Mouse (Mus musculus): ENCODE data around the gene Rp9. TPM values are rescaled to one million over a fixed set of nuclear protein-coding genes. Genes with fewer than 3 reads are reported as not detected.

The Rp9 gene
- total and polyA plus RNA-seq, 2 experiments from 2014 or later, result 63.2 to 75.1 TPM

- WGBS, result 83% methylated on average over 3 of the region's 3 CpGs
- Histone ChIP-seq H3K27ac (no peak overlapping the region), H3K27me3 (ENCODE audit: insufficient read depth, low read length) (no peaks in the 10 kb centered on the region)
These were observed 66.6 kb downstream of the Rp9 start for GRCm38 (mm10) chr9:22402976-22403375.

GRCm38 (mm10) chr9:22402001-22402400, 67.5 kb downstream of the Rp9 start:
- no peaks in the 10 kb centered on the region for H3K4me1 ChIP-seq (ENCODE audit: insufficient read depth, low read length)
- DNase-seq (ENCODE audit: low spot score) (no peak), ATAC-seq (no peak)
- H3K27me3 ChIP-seq (ENCODE audit: insufficient read depth, low read length), result no peaks in the 10 kb centered on the region
- H3K36me3 ChIP-seq (ENCODE audit: insufficient read depth, low read length), result no peaks in the 10 kb centered on the region
- no peaks in the 10 kb centered on the region for H3K9me3 ChIP-seq (ENCODE audit: low read length)
- H3K4me2 ChIP-seq (ENCODE audit: low read depth, low read length), result no peak overlapping the region
- H3K27ac ChIP-seq, result no peak overlapping the region
- no peak overlapping the region for H3K4me3 ChIP-seq (ENCODE audit: low read length)
- no peak overlapping the region for H3K9ac ChIP-seq (replicated peaks; ENCODE audit: low read length)
- TF ChIP-seq CTCF (IDR thresholded peaks at IDR 0.05; ENCODE audit: low read depth), result no peak
- 87% methylated on average over 6 of the region's 6 CpGs for WGBS

More at GRCm38 (mm10) chr9:22402976-22403375, 66.6 kb downstream of the Rp9 start:
- no peaks in the 10 kb centered on the region for H3K36me3 ChIP-seq (ENCODE audit: insufficient read depth, low read length)
- DNase-seq (ENCODE audit: low spot score) (no peak), ATAC-seq (no peak)
- H3K4me3 ChIP-seq (ENCODE audit: low read length), result no peak overlapping the region
- H3K4me1 ChIP-seq (ENCODE audit: insufficient read depth, low read length), result no peaks in the 10 kb centered on the region
- TF ChIP-seq CTCF (IDR thresholded peaks at IDR 0.05; ENCODE audit: low read depth), result no peak
- no peak overlapping the region for H3K4me2 ChIP-seq (ENCODE audit: low read depth, low read length)
- H3K9ac ChIP-seq (replicated peaks; ENCODE audit: low read length), result no peak overlapping the region
- H3K9me3 ChIP-seq (ENCODE audit: low read length), result no peaks in the 10 kb centered on the region

GRCm38 (mm10) chr9:22399021-22399420, 70.5 kb downstream of the Rp9 start:
- 77% methylated on average over 4 of the region's 4 CpGs for WGBS
- Histone ChIP-seq H3K4me3 (ENCODE audit: low read length) (no peak overlapping the region), H3K27ac (no peak overlapping the region), H3K4me2 (ENCODE audit: low read depth, low read length) (no peak overlapping the region), H3K9me3 (ENCODE audit: low read length) (no peaks in the 10 kb centered on the region), H3K27me3 (ENCODE audit: insufficient read depth, low read length) (no peaks in the 10 kb centered on the region), H3K4me1 (ENCODE audit: insufficient read depth, low read length) (no peaks in the 10 kb centered on the region), H3K9ac (replicated peaks; ENCODE audit: low read length) (no peak overlapping the region), H3K36me3 (ENCODE audit: insufficient read depth, low read length) (no peaks in the 10 kb centered on the region)
- ATAC-seq (no peak), DNase-seq (ENCODE audit: low spot score) (no peak)
- TF ChIP-seq CTCF (IDR thresholded peaks at IDR 0.05; ENCODE audit: low read depth), result no peak

- Histone ChIP-seq H3K9me3 (ENCODE audit: low read length) (no peaks in the 10 kb centered on the region), H3K36me3 (ENCODE audit: insufficient read depth, low read length) (no peaks in the 10 kb centered on the region), H3K27me3 (ENCODE audit: insufficient read depth, low read length) (no peaks in the 10 kb centered on the region), H3K9ac (replicated peaks; ENCODE audit: low read length) (no peak overlapping the region), H3K4me3 (ENCODE audit: low read length) (no peak overlapping the region), H3K4me1 (ENCODE audit: insufficient read depth, low read length) (no peaks in the 10 kb centered on the region), H3K27ac (no peak overlapping the region), H3K4me2 (ENCODE audit: low read depth, low read length) (no peak overlapping the region)
- no peak for TF ChIP-seq CTCF (IDR thresholded peaks at IDR 0.05; ENCODE audit: low read depth)
- no peak for ATAC-seq
- no peak for DNase-seq (ENCODE audit: low spot score)
- 91% methylated on average over 2 of the region's 2 CpGs for WGBS
These were observed 74.8 kb downstream of the Rp9 start for GRCm38 (mm10) chr9:22394725-22395124.

GRCm38 (mm10) chr9:22390390-22390789, 79.2 kb downstream of the Rp9 start:
- ATAC-seq (no peak), DNase-seq (ENCODE audit: low spot score) (no peak)
- H3K9me3 ChIP-seq (ENCODE audit: low read length), result no peaks in the 10 kb centered on the region
- WGBS, result 93% methylated on average over 5 of the region's 5 CpGs
- H3K4me1 ChIP-seq (ENCODE audit: insufficient read depth, low read length), result peaks cover 4% of the 10 kb centered on the region; the same call in 1 of the 2 replicates
- TF ChIP-seq CTCF (IDR thresholded peaks at IDR 0.05; ENCODE audit: low read depth), result no peak
- no peak overlapping the region for H3K4me3 ChIP-seq (ENCODE audit: low read length)
- no peak overlapping the region for H3K4me2 ChIP-seq (ENCODE audit: low read depth, low read length)
- H3K27me3 ChIP-seq (ENCODE audit: insufficient read depth, low read length), result no peaks in the 10 kb centered on the region
- H3K27ac ChIP-seq, result no peak overlapping the region
- no peak overlapping the region for H3K9ac ChIP-seq (replicated peaks; ENCODE audit: low read length)
- H3K36me3 ChIP-seq (ENCODE audit: insufficient read depth, low read length), result no peaks in the 10 kb centered on the region

- 70% methylated on average over 6 of the region's 6 CpGs for WGBS
These were observed 79.8 kb downstream of the Rp9 start for GRCm38 (mm10) chr9:22389736-22390245.

GRCm38 (mm10) chr9:22389021-22389476, 80.5 kb downstream of the Rp9 start, which contains the start of gene Anln:
Gene Anln (minus strand): TSS chr9:22389188.
- peak within 1 kb of the TSS; percentile 64 for H3K4me3 ChIP-seq (ENCODE audit: low read length)
- H3K4me1 ChIP-seq (ENCODE audit: insufficient read depth, low read length), result peaks cover 4% of the 10 kb centered on the region; the same call in 1 of the 2 replicates
- DNase-seq (ENCODE audit: low spot score), result peak; percentile 94
- H3K4me2 ChIP-seq (ENCODE audit: low read depth, low read length), result peak within 1 kb of the TSS; percentile 76
- under 1% methylated on average over 43 of the region's 44 CpGs for WGBS
- H3K9me3 ChIP-seq (ENCODE audit: low read length), result no peaks in the 10 kb centered on the region
- H3K27me3 ChIP-seq (ENCODE audit: insufficient read depth, low read length), result no peaks in the 10 kb centered on the region
- no peak; the same call in 1 of the 2 replicates for TF ChIP-seq CTCF (IDR thresholded peaks at IDR 0.05; ENCODE audit: low read depth)
- peak within 1 kb of the TSS; percentile 69 for H3K27ac ChIP-seq
- peak within 1 kb of the TSS; percentile 59 for H3K9ac ChIP-seq (replicated peaks; ENCODE audit: low read length)
- no peaks in the 10 kb centered on the region for H3K36me3 ChIP-seq (ENCODE audit: insufficient read depth, low read length)
- ATAC-seq, result peak; percentile 97

More at GRCm38 (mm10) chr9:22389736-22390245, 79.8 kb downstream of the Rp9 start:
- H3K36me3 ChIP-seq (ENCODE audit: insufficient read depth, low read length), result no peaks in the 10 kb centered on the region
- H3K9ac ChIP-seq (replicated peaks; ENCODE audit: low read length), result no peak overlapping the region
- no peaks in the 10 kb centered on the region for H3K9me3 ChIP-seq (ENCODE audit: low read length)
- H3K4me1 ChIP-seq (ENCODE audit: insufficient read depth, low read length), result peaks cover 4% of the 10 kb centered on the region; the same call in 1 of the 2 replicates
- no peak for ATAC-seq
- DNase-seq (ENCODE audit: low spot score), result no peak
- no peak for TF ChIP-seq CTCF (IDR thresholded peaks at IDR 0.05; ENCODE audit: low read depth)
- no peaks in the 10 kb centered on the region for H3K27me3 ChIP-seq (ENCODE audit: insufficient read depth, low read length)
- peak overlapping the region; percentile 76; the same call in 1 of the 2 replicates for H3K4me2 ChIP-seq (ENCODE audit: low read depth, low read length)
- peak overlapping the region; percentile 69; the same call in 1 of the 2 replicates for H3K27ac ChIP-seq
- no peak overlapping the region for H3K4me3 ChIP-seq (ENCODE audit: low read length)

Measured in hindbrain, postnatal 0 days (tissue).